Mouse (Mus musculus): ENCODE results near the gene Gm43517. TPM values are rescaled to one million over a fixed set of nuclear protein-coding genes. Genes with fewer than 3 reads are reported as not detected.

The Gm43517 gene
- polyA plus RNA-seq, 1 experiment = not detected

GRCm38 (mm10) chr12:49394181-49394580, 9.2 kb downstream of the Gm43517 start:
- no peak overlapping the region for H3K4me3 ChIP-seq (ENCODE audit: low read depth, low read length)
- no peaks in the 10 kb centered on the region for H3K4me1 ChIP-seq (ENCODE audit: control insufficient read depth, insufficient read depth, low read length)
- H3K9ac ChIP-seq (ENCODE audit: low read depth, poor library complexity, severe bottlenecking) = no peak overlapping the region
- H3K27me3 ChIP-seq (ENCODE audit: control insufficient read depth, insufficient read depth, low read length, poor library complexity, severe bottlenecking) = peaks cover 17% of the 10 kb centered on the region
- TF ChIP-seq POLR2A (IDR thresholded peaks at IDR 0.05; ENCODE audit: insufficient read depth, low read length) (no peak), CTCF (IDR thresholded peaks at IDR 0.05; ENCODE audit: low read depth, low read length) (no peak), EP300 (IDR thresholded peaks at IDR 0.05; ENCODE audit: insufficient read depth, low read depth, low read length) (no peak)
- no peaks in the 10 kb centered on the region for H3K36me3 ChIP-seq (ENCODE audit: control insufficient read depth, insufficient read depth, low read length, poor library complexity, severe bottlenecking)
- H3K9me3 ChIP-seq (replicated peaks; ENCODE audit: control insufficient read depth, insufficient read depth, low read length, poor library complexity, severe bottlenecking) = no peaks in the 10 kb centered on the region
- no peak overlapping the region for H3K27ac ChIP-seq (ENCODE audit: insufficient read depth, low read length)

- peaks cover 19% of the 10 kb centered on the region for H3K27me3 ChIP-seq (ENCODE audit: control insufficient read depth, insufficient read depth, low read length, poor library complexity, severe bottlenecking)
Measured at GRCm38 (mm10) chr12:49394836-49395235, 9.9 kb downstream of the Gm43517 start.

GRCm38 (mm10) chr12:49395969-49396368, 11.0 kb downstream of the Gm43517 start:
- no peak overlapping the region for H3K4me3 ChIP-seq (ENCODE audit: low read depth, low read length)
- H3K9ac ChIP-seq (ENCODE audit: low read depth, poor library complexity, severe bottlenecking) = no peak overlapping the region
- H3K27me3 ChIP-seq (ENCODE audit: control insufficient read depth, insufficient read depth, low read length, poor library complexity, severe bottlenecking) = peaks cover 21% of the 10 kb centered on the region
- no peak overlapping the region for H3K27ac ChIP-seq (ENCODE audit: insufficient read depth, low read length)
- no peaks in the 10 kb centered on the region for H3K9me3 ChIP-seq (replicated peaks; ENCODE audit: control insufficient read depth, insufficient read depth, low read length, poor library complexity, severe bottlenecking)
- H3K36me3 ChIP-seq (ENCODE audit: control insufficient read depth, insufficient read depth, low read length, poor library complexity, severe bottlenecking) = no peaks in the 10 kb centered on the region
- H3K4me1 ChIP-seq (ENCODE audit: control insufficient read depth, insufficient read depth, low read length) = no peaks in the 10 kb centered on the region
- no peak for TF ChIP-seq POLR2A (IDR thresholded peaks at IDR 0.05; ENCODE audit: insufficient read depth, low read length)
- no peak for TF ChIP-seq CTCF (IDR thresholded peaks at IDR 0.05; ENCODE audit: low read depth, low read length)
- TF ChIP-seq EP300 (IDR thresholded peaks at IDR 0.05; ENCODE audit: insufficient read depth, low read depth, low read length) = no peak

More at GRCm38 (mm10) chr12:49394836-49395235, 9.9 kb downstream of the Gm43517 start:
- H3K36me3 ChIP-seq (ENCODE audit: control insufficient read depth, insufficient read depth, low read length, poor library complexity, severe bottlenecking) = no peaks in the 10 kb centered on the region
- H3K9me3 ChIP-seq (replicated peaks; ENCODE audit: control insufficient read depth, insufficient read depth, low read length, poor library complexity, severe bottlenecking) = no peaks in the 10 kb centered on the region
- no peak overlapping the region for H3K27ac ChIP-seq (ENCODE audit: insufficient read depth, low read length)
- H3K9ac ChIP-seq (ENCODE audit: low read depth, poor library complexity, severe bottlenecking) = no peak overlapping the region
- no peak for TF ChIP-seq CTCF (IDR thresholded peaks at IDR 0.05; ENCODE audit: low read depth, low read length)
- no peak for TF ChIP-seq POLR2A (IDR thresholded peaks at IDR 0.05; ENCODE audit: insufficient read depth, low read length)
- no peak for TF ChIP-seq EP300 (IDR thresholded peaks at IDR 0.05; ENCODE audit: insufficient read depth, low read depth, low read length)
- H3K4me3 ChIP-seq (ENCODE audit: low read depth, low read length) = no peak overlapping the region
- no peaks in the 10 kb centered on the region for H3K4me1 ChIP-seq (ENCODE audit: control insufficient read depth, insufficient read depth, low read length)

GRCm38 (mm10) chr12:49396776-49397175, 11.8 kb downstream of the Gm43517 start:
- Histone ChIP-seq H3K27ac (ENCODE audit: insufficient read depth, low read length) (no peak overlapping the region), H3K9ac (ENCODE audit: low read depth, poor library complexity, severe bottlenecking) (no peak overlapping the region)

GRCm38 (mm10) chr12:49397443-49398162, 12.6 kb downstream of the Gm43517 start:
- no peak overlapping the region for H3K27ac ChIP-seq (ENCODE audit: insufficient read depth, low read length)
- H3K36me3 ChIP-seq (ENCODE audit: control insufficient read depth, insufficient read depth, low read length, poor library complexity, severe bottlenecking) = no peaks in the 10 kb centered on the region
- no peak overlapping the region for H3K9ac ChIP-seq (ENCODE audit: low read depth, poor library complexity, severe bottlenecking)
- H3K9me3 ChIP-seq (replicated peaks; ENCODE audit: control insufficient read depth, insufficient read depth, low read length, poor library complexity, severe bottlenecking) = no peaks in the 10 kb centered on the region
- peaks cover 21% of the 10 kb centered on the region for H3K27me3 ChIP-seq (ENCODE audit: control insufficient read depth, insufficient read depth, low read length, poor library complexity, severe bottlenecking)
- TF ChIP-seq EP300 (IDR thresholded peaks at IDR 0.05; ENCODE audit: insufficient read depth, low read depth, low read length) (no peak), POLR2A (IDR thresholded peaks at IDR 0.05; ENCODE audit: insufficient read depth, low read length) (no peak), CTCF (IDR thresholded peaks at IDR 0.05; ENCODE audit: low read depth, low read length) (no peak)
- no peaks in the 10 kb centered on the region for H3K4me1 ChIP-seq (ENCODE audit: control insufficient read depth, insufficient read depth, low read length)
- H3K4me3 ChIP-seq (ENCODE audit: low read depth, low read length) = no peak overlapping the region

More at GRCm38 (mm10) chr12:49396776-49397175, 11.8 kb downstream of the Gm43517 start:
- H3K4me3 ChIP-seq (ENCODE audit: low read depth, low read length) = no peak overlapping the region
- no peaks in the 10 kb centered on the region for H3K9me3 ChIP-seq (replicated peaks; ENCODE audit: control insufficient read depth, insufficient read depth, low read length, poor library complexity, severe bottlenecking)
- H3K4me1 ChIP-seq (ENCODE audit: control insufficient read depth, insufficient read depth, low read length) = no peaks in the 10 kb centered on the region
- H3K27me3 ChIP-seq (ENCODE audit: control insufficient read depth, insufficient read depth, low read length, poor library complexity, severe bottlenecking) = peaks cover 21% of the 10 kb centered on the region
- TF ChIP-seq POLR2A (IDR thresholded peaks at IDR 0.05; ENCODE audit: insufficient read depth, low read length) = no peak
- no peak for TF ChIP-seq EP300 (IDR thresholded peaks at IDR 0.05; ENCODE audit: insufficient read depth, low read depth, low read length)
- no peak for TF ChIP-seq CTCF (IDR thresholded peaks at IDR 0.05; ENCODE audit: low read depth, low read length)
- no peaks in the 10 kb centered on the region for H3K36me3 ChIP-seq (ENCODE audit: control insufficient read depth, insufficient read depth, low read length, poor library complexity, severe bottlenecking)

- Histone ChIP-seq H3K4me3 (ENCODE audit: low read depth, low read length) (no peak overlapping the region), H3K9me3 (replicated peaks; ENCODE audit: control insufficient read depth, insufficient read depth, low read length, poor library complexity, severe bottlenecking) (no peaks in the 10 kb centered on the region), H3K27me3 (ENCODE audit: control insufficient read depth, insufficient read depth, low read length, poor library complexity, severe bottlenecking) (peaks cover 19% of the 10 kb centered on the region), H3K4me1 (ENCODE audit: control insufficient read depth, insufficient read depth, low read length) (no peaks in the 10 kb centered on the region), H3K27ac (ENCODE audit: insufficient read depth, low read length) (no peak overlapping the region), H3K9ac (ENCODE audit: low read depth, poor library complexity, severe bottlenecking) (no peak overlapping the region), H3K36me3 (ENCODE audit: control insufficient read depth, insufficient read depth, low read length, poor library complexity, severe bottlenecking) (no peaks in the 10 kb centered on the region)
- TF ChIP-seq CTCF (IDR thresholded peaks at IDR 0.05; ENCODE audit: low read depth, low read length) = no peak
- TF ChIP-seq EP300 (IDR thresholded peaks at IDR 0.05; ENCODE audit: insufficient read depth, low read depth, low read length) = no peak
- TF ChIP-seq POLR2A (IDR thresholded peaks at IDR 0.05; ENCODE audit: insufficient read depth, low read length) = no peak
Measured at GRCm38 (mm10) chr12:49398163-49398540, 13.2 kb downstream of the Gm43517 start.

Measured in ES-Bruce4 (cell line).